Mouse (Mus musculus) C2C12 (cell line): ENCODE results near the gene Olfr1288.

Experiments used
- CTCF ChIP-seq: IDR thresholded peaks from one replicate; pipeline ENCODE4 v1.5.1; 2011; ENCODE audit not compliant: control insufficient read depth, insufficient read depth, insufficient read length
- MAX ChIP-seq: IDR thresholded peaks from one replicate; pipeline ENCODE4 v1.6.1; 2011; ENCODE audit warnings: mild to moderate bottlenecking, control low read depth
- MYOD1 ChIP-seq: IDR thresholded peaks from one replicate; pipeline ENCODE4 v1.6.1; 2011; ENCODE audit warnings: low read depth; ENCODE audit not compliant: control insufficient read depth, insufficient read length
- MYOG ChIP-seq: IDR thresholded peaks from one replicate; pipeline ENCODE4 v1.6.1; 2011; ENCODE audit not compliant: control insufficient read depth, insufficient read length; ENCODE audit errors: extremely low read depth

DNA sequence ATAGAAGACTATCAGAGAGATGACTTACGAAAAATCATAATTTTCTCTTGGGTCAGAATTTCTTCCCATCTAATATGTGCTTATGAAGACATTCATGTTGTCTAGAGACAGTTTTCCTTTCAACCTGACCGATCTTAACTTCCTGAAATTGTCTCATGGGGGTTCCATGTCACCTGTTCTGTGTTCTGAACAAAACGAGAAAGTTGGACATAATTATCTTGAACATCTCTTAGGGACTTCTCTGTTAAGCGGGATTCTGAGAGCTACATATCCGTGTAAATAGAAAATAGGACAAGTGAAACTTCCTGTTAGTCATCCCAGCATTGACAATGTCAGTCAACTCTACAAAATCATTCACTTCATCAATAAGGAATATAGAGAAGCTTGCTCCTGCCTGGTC is 19.8 kb downstream of the Olfr1288 start, which contains the start of gene Olfr1290:
- TF ChIP-seq CTCF, result no peak
- TF ChIP-seq MYOG, result no peak
- no peak for TF ChIP-seq MAX
- TF ChIP-seq MYOD1, result no peak
